In the genomic region with DNA sequence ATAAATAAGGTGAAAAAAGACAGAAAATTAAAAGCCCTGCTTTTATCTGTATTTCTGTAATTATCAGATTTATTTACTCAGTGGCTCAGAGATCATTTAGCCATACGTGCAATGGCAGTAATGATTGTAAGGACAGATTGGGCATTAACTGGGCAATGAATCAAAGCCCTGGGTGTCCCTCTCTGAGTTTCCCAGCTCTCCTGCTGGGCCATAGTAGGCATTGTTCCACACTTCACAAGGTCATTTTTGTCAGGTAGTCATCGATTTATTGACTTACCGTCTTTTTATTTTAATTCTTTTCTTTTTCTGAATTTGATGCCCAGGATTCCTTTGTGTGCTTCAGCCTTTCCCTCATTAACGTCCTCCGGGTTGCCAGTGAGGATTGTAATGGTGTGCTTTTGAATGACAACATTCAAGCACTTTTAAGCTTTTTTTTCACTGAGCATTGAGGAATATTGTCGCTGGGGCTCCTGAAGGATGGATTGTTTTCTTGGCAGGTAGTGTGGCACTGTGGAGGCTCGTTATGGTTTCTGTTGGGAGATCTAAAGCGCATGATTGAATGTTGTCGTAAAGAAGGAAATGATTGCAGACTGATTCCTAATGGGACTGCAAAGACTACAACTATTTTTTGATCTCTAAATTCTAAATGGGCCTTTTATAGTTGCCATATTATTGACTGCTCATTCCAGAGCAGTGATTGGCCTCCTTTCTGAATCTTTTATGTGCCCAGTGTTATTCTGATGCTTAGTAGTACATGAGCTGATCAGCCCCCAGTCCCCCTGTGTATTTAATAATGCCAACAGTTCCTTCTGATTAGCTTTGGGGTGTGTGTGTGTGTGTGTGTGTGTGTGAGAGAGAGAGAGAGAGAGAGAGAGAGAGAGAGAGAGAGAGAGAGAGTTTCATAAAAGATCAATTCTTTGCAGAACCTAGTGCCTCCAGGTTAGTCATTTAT, we compare ENCODE assay signal across 22 mouse cellular contexts.
DNase-seq lines count a peak whose midpoint lies in the region; ATAC-seq lines count a peak whose summit lies in the region.
"Had no signal": no experiment of that assay in that cellular context is flagged by ENCODE, and none has a peak within 500 bp of the region (broad histone marks: within the 10 kb centered on the region; RNA-seq: fewer than 3 reads in every experiment).

No protein-coding gene starts in this region.

- no peak for DNase-seq in forebrain, embryonic 10.5 days (ENCODE audit: extremely low spot score, low spot score)
- no peak for DNase-seq in midbrain, embryonic 11.5 days (ENCODE audit: low spot score, missing footprints)
- peak; percentile 29 for DNase-seq in midbrain, embryonic 14.5 days
- DNase-seq in adrenal gland, adult (ENCODE audit: inconsistent age in 2 of 2, low spot score in 1 of 2): no peak
- DNase-seq in heart, postnatal 14 days: no peak
- DNase-seq: adrenal gland, adult 2 months; cerebellum, adult 2 months; gastrocnemius, postnatal 10 days; kidney, adult 9 months; kidney, postnatal 25 days; liver, embryonic 13.5 days; lung, adult 2 months; lung, postnatal 14 days; thymus, postnatal 25 days had no signal

- H3K4me1 ChIP-seq in forebrain, embryonic 12.5 days: peaks cover 8% of the 10 kb centered on the region
- H3K4me1 ChIP-seq in forebrain, embryonic 10.5 days: peaks cover 22% of the 10 kb centered on the region
- H3K4me1 ChIP-seq in midbrain, embryonic 13.5 days (replicated peaks): 0 out of 2 replicates have a peak, but pooled peaks cover 6% of the 10 kb centered on the region
- no peaks in the 10 kb centered on the region for H3K4me1 ChIP-seq in midbrain, embryonic 11.5 days (ENCODE audit: control insufficient read depth, insufficient read depth, low read length)
- H3K4me1 ChIP-seq in midbrain, embryonic 14.5 days (ENCODE audit: control insufficient read depth, insufficient read depth, low read length): no peaks in the 10 kb centered on the region
- H3K4me1 ChIP-seq: embryonic facial prominence, embryonic 15.5 days; liver, embryonic 13.5 days; neural tube, embryonic 12.5 days; stomach, embryonic 15.5 days had no signal

- no peak overlapping the region for H3K9ac ChIP-seq in forebrain, embryonic 12.5 days
- H3K9ac ChIP-seq in midbrain, embryonic 13.5 days (replicated peaks): no peak overlapping the region
- H3K9ac ChIP-seq in midbrain, embryonic 11.5 days (ENCODE audit: low read length): no peak overlapping the region
- H3K9ac ChIP-seq in midbrain, embryonic 14.5 days (replicated peaks; ENCODE audit: low read length): no peak overlapping the region
- H3K9ac ChIP-seq: embryonic facial prominence, embryonic 15.5 days; liver, embryonic 13.5 days; neural tube, embryonic 12.5 days; stomach, embryonic 15.5 days had no signal

- no peak overlapping the region for H3K4me3 ChIP-seq in forebrain, embryonic 12.5 days (replicated peaks)
- no peak overlapping the region for H3K4me3 ChIP-seq in forebrain, embryonic 10.5 days
- no peak overlapping the region for H3K4me3 ChIP-seq in midbrain, embryonic 13.5 days (replicated peaks)
- no peak overlapping the region for H3K4me3 ChIP-seq in midbrain, embryonic 11.5 days (ENCODE audit: low read depth, low read length)
- no peak overlapping the region for H3K4me3 ChIP-seq in midbrain, embryonic 14.5 days (replicated peaks; ENCODE audit: low read depth, low read length)
- H3K4me3 ChIP-seq: embryonic facial prominence, embryonic 15.5 days; liver, embryonic 13.5 days; neural tube, embryonic 12.5 days; stomach, embryonic 15.5 days had no signal

- H3K4me2 ChIP-seq in forebrain, embryonic 12.5 days: no peak overlapping the region
- no peak overlapping the region for H3K4me2 ChIP-seq in midbrain, embryonic 13.5 days (replicated peaks)
- no peak overlapping the region for H3K4me2 ChIP-seq in midbrain, embryonic 11.5 days
- H3K4me2 ChIP-seq in midbrain, embryonic 14.5 days (ENCODE audit: low read length): no peak overlapping the region
- H3K4me2 ChIP-seq: embryonic facial prominence, embryonic 15.5 days; heart, embryonic 11.5 days; liver, embryonic 13.5 days; neural tube, embryonic 12.5 days; stomach, embryonic 15.5 days had no signal

- no peaks in the 10 kb centered on the region for H3K36me3 ChIP-seq in forebrain, embryonic 12.5 days (replicated peaks)
- H3K36me3 ChIP-seq in forebrain, embryonic 10.5 days (replicated peaks): no peaks in the 10 kb centered on the region
- no peaks in the 10 kb centered on the region for H3K36me3 ChIP-seq in midbrain, embryonic 13.5 days
- no peaks in the 10 kb centered on the region for H3K36me3 ChIP-seq in midbrain, embryonic 11.5 days (ENCODE audit: control insufficient read depth, insufficient read depth, low read length)
- no peaks in the 10 kb centered on the region for H3K36me3 ChIP-seq in midbrain, embryonic 14.5 days (ENCODE audit: control insufficient read depth, insufficient read depth, low read length)
- H3K36me3 ChIP-seq: embryonic facial prominence, embryonic 15.5 days; liver, embryonic 13.5 days; neural tube, embryonic 12.5 days; stomach, embryonic 15.5 days had no signal

- no peaks in the 10 kb centered on the region for H3K9me3 ChIP-seq in forebrain, embryonic 12.5 days
- no peaks in the 10 kb centered on the region for H3K9me3 ChIP-seq in forebrain, embryonic 10.5 days
- no peaks in the 10 kb centered on the region for H3K9me3 ChIP-seq in midbrain, embryonic 13.5 days
- H3K9me3 ChIP-seq in midbrain, embryonic 11.5 days (ENCODE audit: control insufficient read depth, low read length): no peaks in the 10 kb centered on the region
- no peaks in the 10 kb centered on the region for H3K9me3 ChIP-seq in midbrain, embryonic 14.5 days (ENCODE audit: control insufficient read depth, low read length)
- H3K9me3 ChIP-seq: embryonic facial prominence, embryonic 15.5 days; liver, embryonic 13.5 days; neural tube, embryonic 12.5 days; stomach, embryonic 15.5 days had no signal

- WGBS in forebrain, embryonic 12.5 days: 18% methylated on average over 9 of the region's 9 CpGs
- WGBS in forebrain, embryonic 10.5 days: 50% methylated on average over 9 of the region's 9 CpGs
- 53% methylated on average over 9 of the region's 9 CpGs for WGBS in midbrain, embryonic 13.5 days
- whole genome bisulfite sequencing in midbrain, embryonic 11.5 days: 78% methylated on average over 9 of the region's 9 CpGs
- WGBS in midbrain, embryonic 14.5 days: 59% methylated on average over 9 of the region's 9 CpGs

- intact Hi-C loops in heart, postnatal 14 days (cut with DNase I): no loop called here

- H3K27ac ChIP-seq in forebrain, embryonic 12.5 days: no peak overlapping the region
- no peak overlapping the region for H3K27ac ChIP-seq in forebrain, embryonic 10.5 days
- H3K27ac ChIP-seq in midbrain, embryonic 13.5 days: 0 out of 2 replicates have a peak overlapping the region, but pooled peaks have one; percentile 26
- H3K27ac ChIP-seq in midbrain, embryonic 11.5 days (ENCODE audit: low read depth, low read length): no peak overlapping the region
- H3K27ac ChIP-seq in midbrain, embryonic 14.5 days (replicated peaks; ENCODE audit: low read depth, low read length): 0 out of 2 replicates have a peak overlapping the region, but pooled peaks have one; percentile 14
- H3K27ac ChIP-seq: embryonic facial prominence, embryonic 15.5 days; liver, embryonic 13.5 days; neural tube, embryonic 12.5 days; stomach, embryonic 15.5 days had no signal

- ATAC-seq in forebrain, embryonic 12.5 days (ENCODE audit: low FRiP score): peak; percentile 62; the same call in 1 of the 2 replicates
- ATAC-seq in midbrain, embryonic 13.5 days: peak; percentile 53; the same call in 1 of the 2 replicates
- no peak for ATAC-seq in midbrain, embryonic 11.5 days (ENCODE audit: low FRiP score)
- no peak; the same call in 1 of the 2 replicates for ATAC-seq in midbrain, embryonic 14.5 days (ENCODE audit: low FRiP score, low TSS enrichment)
- ATAC-seq: intestine, embryonic 16.5 days; Patski had no signal

- H3K27me3 ChIP-seq in forebrain, embryonic 12.5 days: no peaks in the 10 kb centered on the region
- H3K27me3 ChIP-seq in forebrain, embryonic 10.5 days (ENCODE audit: poor library complexity, severe bottlenecking): no peaks in the 10 kb centered on the region
- no peaks in the 10 kb centered on the region for H3K27me3 ChIP-seq in midbrain, embryonic 13.5 days
- H3K27me3 ChIP-seq in midbrain, embryonic 11.5 days (ENCODE audit: control insufficient read depth, insufficient read depth, low read length): no peaks in the 10 kb centered on the region
- no peaks in the 10 kb centered on the region for H3K27me3 ChIP-seq in midbrain, embryonic 14.5 days (ENCODE audit: control insufficient read depth, insufficient read depth, low read length)
- H3K27me3 ChIP-seq: embryonic facial prominence, embryonic 15.5 days; liver, embryonic 13.5 days; neural tube, embryonic 12.5 days; Patski; stomach, embryonic 15.5 days had no signal

Comparison
In these comparisons a context has a peak if more than half of its experiments do, and no peak if none do; other contexts are left out.
1. ATAC-seq: peak in forebrain, embryonic 12.5 days (single experiment) and midbrain, embryonic 13.5 days (single experiment); none in midbrain, embryonic 11.5 days (single experiment) and midbrain, embryonic 14.5 days (single experiment).
2. H3K27ac ChIP-seq: peak in midbrain, embryonic 13.5 days (single experiment) and midbrain, embryonic 14.5 days (single experiment); none in forebrain, embryonic 12.5 days (single experiment), forebrain, embryonic 10.5 days (single experiment) and midbrain, embryonic 11.5 days (single experiment).